In the genomic region with DNA sequence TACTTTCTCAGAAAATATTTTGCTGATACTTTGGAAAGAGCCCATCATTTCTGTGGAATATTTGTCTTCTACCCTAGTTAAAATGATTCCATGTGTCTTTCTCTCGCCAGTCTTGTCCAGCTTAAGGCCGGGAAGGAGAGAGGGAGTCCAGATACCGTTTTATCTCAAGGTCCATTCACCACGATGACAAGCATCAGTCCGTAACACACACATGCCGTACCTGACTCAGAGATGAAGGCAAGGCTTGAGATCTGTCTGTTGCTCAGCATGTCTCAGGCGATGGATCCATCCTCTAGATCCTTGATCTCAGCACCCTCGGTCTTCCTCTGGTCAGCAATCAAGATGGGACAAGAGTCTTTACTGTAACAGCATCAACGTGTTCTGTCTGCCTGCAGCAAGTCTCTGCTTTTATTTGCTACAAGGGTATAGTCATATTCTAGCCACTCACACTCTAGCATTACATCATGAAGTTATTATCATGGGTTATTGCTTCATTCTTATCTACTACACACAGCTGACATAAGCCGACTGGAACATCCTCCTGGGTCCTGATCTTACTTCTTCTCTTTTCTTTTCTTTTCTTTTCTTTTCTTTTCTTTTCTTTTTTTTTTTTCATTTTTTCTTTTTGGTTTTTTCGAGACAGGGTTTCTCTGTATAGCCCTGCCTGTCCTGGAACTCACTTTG, we compare ENCODE assay signal across 12 mouse cellular contexts.
"Had no signal": no experiment of that assay in that cellular context is flagged by ENCODE, and none has a peak within 500 bp of the region (broad histone marks: within the 10 kb centered on the region; RNA-seq: fewer than 3 reads in every experiment).

No protein-coding gene starts in this region.

- H3K36me3 ChIP-seq: intestine, embryonic 15.5 days; kidney, embryonic 15.5 days; limb, embryonic 13.5 days; midbrain, embryonic 13.5 days had no signal

- H3K4me3 ChIP-seq: intestine, embryonic 15.5 days; kidney, embryonic 15.5 days; limb, embryonic 13.5 days; megakaryocyte, embryonic 14.5 days; midbrain, embryonic 13.5 days had no signal

- H3K4me2 ChIP-seq: intestine, embryonic 15.5 days; kidney, embryonic 15.5 days; limb, embryonic 13.5 days; midbrain, embryonic 13.5 days had no signal

- ATAC-seq: intestine, embryonic 15.5 days; midbrain, embryonic 13.5 days had no signal

- H3K27me3 ChIP-seq: intestine, embryonic 15.5 days had no signal

- H3K27ac ChIP-seq: intestine, embryonic 15.5 days; kidney, embryonic 15.5 days; limb, embryonic 13.5 days; midbrain, embryonic 13.5 days had no signal

- H3K9me3 ChIP-seq: intestine, embryonic 15.5 days; kidney, embryonic 15.5 days; limb, embryonic 13.5 days; midbrain, embryonic 13.5 days had no signal

- DNase-seq: kidney, adult 18-20 months; left cerebral cortex, postnatal 4 days; lung, adult 18-20 months; right cerebral cortex, adult 18-20 months; right cerebral cortex, postnatal 25 days; thymus, adult 2 months; thymus, postnatal 36 days had no signal

- H3K4me1 ChIP-seq: intestine, embryonic 15.5 days; kidney, embryonic 15.5 days; limb, embryonic 13.5 days; midbrain, embryonic 13.5 days had no signal

- H3K9ac ChIP-seq: intestine, embryonic 15.5 days; kidney, embryonic 15.5 days; limb, embryonic 13.5 days; midbrain, embryonic 13.5 days had no signal
